Mouse (Mus musculus) olfactory bulb, adult 2 months (tissue): ENCODE results near the gene Erc1.

ENCODE experiments used
- CTCF ChIP-seq: fragments of 200-500 bp; IDR thresholded peaks from 2 replicates; pipeline ENCODE4 v1.5.1; 2012; ENCODE audit warnings: low read depth, mild to moderate bottlenecking, low read length, moderate library complexity; ENCODE audit not compliant: insufficient read depth
- POLR2A ChIP-seq: fragments of 200-500 bp; IDR thresholded peaks from 2 replicates; pipeline ENCODE4 v1.6.1; 2012; ENCODE audit warnings: mild to moderate bottlenecking, low read depth, low read length, moderate library complexity; ENCODE audit not compliant: insufficient read depth

- TF ChIP-seq CTCF, result no peak
- TF ChIP-seq POLR2A, result no peak
Measured at GRCm38 (mm10) chr6:119570797-119571196, 277.2 kb downstream of the Erc1 start.
